Mouse (Mus musculus): ENCODE measurements around the gene Tdrd12.
"Not testable (repeated sequence)": the region's sequence is repeated elsewhere in the genome, so short reads cannot be mapped to it uniquely, and the experiment has no call there.

Gene Tdrd12

DNA sequence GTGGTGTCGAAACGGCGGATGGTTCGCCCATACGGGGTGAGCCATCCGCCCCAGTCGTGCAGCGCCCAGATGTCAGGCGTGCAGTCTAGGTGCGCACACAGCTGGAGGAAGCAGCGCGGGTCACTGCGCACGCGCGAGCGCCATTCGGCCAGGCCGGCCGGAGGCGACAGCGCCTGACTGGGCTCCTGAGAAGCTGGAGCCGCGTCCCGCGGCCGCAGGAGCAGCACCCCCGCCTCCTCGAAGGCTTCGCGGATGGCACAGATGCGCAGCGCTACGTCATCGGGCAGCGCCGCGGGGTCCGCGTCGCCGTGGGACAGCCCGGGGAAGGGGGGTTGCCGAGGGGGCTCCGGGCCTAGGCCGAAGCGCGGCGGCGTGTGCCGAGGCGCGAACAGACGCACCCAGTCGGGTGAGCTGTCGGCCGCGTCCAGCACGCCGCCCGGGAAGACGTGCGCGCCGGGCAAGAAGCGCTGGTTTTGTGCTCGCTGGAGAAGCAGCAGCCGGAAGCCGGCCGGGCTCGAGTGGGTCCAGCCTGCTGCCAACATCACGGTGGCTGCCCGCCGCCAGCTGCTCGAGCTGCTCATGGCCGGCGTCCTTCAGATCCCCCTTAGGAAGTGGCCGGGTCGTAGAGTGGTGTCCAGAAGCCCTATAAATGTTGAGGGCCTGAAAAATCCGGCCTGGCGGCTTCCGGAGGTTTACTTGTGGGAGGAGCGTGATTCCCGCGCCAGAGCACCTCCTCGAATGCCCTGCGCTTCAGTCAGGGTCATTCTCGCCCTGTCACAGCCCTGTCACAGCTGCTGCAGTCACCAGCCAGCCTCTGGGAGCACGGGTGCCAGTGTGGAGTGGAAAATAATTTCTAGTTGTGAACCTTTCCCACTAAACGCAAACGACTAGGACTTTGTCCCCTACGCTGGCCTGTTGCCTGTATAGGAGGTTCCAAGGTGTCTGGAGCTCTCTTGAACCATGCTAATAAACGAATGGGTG is 18.0 kb upstream of the Tdrd12 start:
- CTCF ChIA-PET = interaction anchor here (0.5 to 0.7 kb wide), 3 partner anchors 15 to 129 kb away, joined by 3 to 12 read pairs (median 3); no protein-coding TSS in a partner anchor

GRCm38 (mm10) chr7:35554605-35555175 is 17.1 kb upstream of the Tdrd12 start:
- CTCF ChIA-PET = interaction anchor here (0.5 kb wide), 1 partner anchor 128 kb away, joined by 12 read pairs; no protein-coding TSS in a partner anchor

DNA sequence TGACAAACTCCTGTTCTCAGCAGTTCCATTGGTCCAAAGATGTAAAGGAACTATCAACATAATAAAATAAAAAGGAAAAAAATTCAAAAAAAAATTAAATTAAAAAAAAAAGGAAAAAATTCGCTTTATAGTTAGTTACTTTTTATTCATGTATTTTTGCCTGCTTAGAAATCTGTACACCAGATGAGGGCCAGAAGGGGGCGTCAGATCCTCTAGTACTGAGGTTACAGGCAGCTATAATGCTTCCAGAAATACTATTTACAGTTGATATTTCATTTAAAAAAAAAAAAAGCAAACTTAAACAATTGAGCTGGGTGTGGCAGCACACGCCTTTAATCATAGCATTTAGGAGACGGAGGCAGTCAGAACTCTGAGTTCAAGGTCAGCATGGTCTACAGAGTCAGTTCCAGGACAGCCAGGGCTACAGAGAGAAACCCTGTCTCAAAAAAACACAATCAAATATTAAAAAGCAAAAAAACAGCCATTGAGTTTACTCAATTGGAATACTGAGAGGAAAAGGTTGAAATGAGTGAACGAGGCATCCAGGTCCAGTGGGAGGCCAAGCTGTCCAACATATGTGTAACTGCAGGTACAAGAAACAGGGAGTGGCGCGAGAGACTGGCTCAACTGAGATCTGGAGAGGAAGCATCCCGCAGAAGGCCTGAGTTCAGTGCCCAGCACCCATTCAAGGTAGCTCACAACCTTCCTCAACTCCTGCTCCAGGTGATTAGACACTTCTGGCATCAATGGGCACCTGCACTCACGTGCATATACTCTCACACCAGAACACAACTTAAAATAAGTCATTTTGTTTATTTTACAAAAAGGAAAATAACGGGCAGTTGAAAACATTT is 16.4 kb upstream of the Tdrd12 start:
- CTCF ChIA-PET = no interaction called here

DNA sequence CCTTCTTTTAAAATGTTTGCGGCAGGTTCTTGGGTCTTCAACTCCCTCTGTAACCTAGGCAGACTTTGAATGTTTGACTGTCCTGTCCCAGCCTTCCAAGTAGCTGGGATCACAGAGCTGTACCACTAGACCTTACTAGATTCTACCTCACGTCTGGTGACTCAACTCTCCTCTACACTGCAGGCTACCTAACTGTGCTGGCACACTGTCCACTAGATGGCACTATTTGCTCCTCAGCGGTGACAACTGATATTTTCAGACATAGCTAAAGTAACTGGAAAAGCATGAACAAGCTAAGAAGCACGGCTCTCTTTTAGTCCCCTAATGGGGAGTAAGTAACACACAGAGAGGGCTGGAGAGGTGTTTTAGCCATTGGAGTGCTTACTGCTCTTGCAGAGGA is 8.3 kb upstream of the Tdrd12 start:
- CTCF ChIA-PET = no interaction called here

GRCm38 (mm10) chr7:35535750-35536512 is 1.6 kb downstream of the Tdrd12 start:
- CTCF ChIA-PET = no interaction called here

- CTCF ChIA-PET = not testable (repeated sequence)
Observed at GRCm38 (mm10) chr7:35530544-35530943, 7.0 kb downstream of the Tdrd12 start.

- CTCF ChIA-PET = no interaction called here
Observed at GRCm38 (mm10) chr7:35530026-35530425, 7.5 kb downstream of the Tdrd12 start.

- CTCF ChIA-PET = no interaction called here
Observed at GRCm38 (mm10) chr7:35526795-35527194, 10.8 kb downstream of the Tdrd12 start.

DNA sequence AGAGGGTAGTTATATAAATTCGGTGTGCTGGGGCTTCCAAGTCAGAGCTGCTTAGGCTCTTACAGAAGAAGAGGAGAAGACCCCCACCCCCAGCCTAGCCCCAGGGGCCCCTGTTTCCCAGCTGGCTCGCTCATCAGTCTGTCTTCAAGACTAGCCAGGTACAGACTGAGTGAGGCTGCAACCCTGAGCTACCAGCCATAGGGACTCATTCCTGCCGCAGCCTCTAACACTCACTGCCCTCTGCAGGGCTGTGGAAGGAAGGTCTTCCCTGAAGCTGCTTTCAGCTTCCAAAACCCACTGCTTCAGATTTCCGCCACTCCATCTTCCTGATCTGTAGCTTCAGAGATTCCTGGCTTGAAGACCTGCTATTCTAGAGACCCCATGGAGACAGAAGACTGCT is 35.5 kb downstream of the Tdrd12 start:
- CTCF ChIA-PET = no interaction called here

- CTCF ChIA-PET = no interaction called here
Observed at GRCm38 (mm10) chr7:35497516-35497915, 40.0 kb downstream of the Tdrd12 start.

DNA sequence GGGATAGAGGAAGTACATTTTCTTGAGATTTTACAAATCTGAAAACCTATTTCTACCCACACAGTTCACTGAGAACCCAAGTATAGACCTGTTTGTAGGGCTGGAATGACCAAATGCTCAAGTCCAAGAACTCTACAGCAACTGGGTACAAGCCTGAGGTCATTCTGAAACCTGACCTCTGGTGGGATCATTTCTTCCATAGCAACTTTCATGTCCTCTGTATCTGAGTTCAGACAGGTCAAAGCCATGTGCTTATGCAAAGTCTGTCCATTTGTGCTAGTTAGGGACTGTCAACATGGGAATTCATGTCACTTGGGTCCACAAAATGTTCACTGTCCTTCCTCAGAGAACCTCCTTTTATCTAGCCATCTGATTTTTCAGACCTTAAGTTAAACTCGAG is 46.5 kb downstream of the Tdrd12 start:
- CTCF ChIA-PET = no interaction called here

GRCm38 (mm10) chr7:35490186-35490585 is 47.4 kb downstream of the Tdrd12 start:
- CTCF ChIA-PET = no interaction called here

DNA sequence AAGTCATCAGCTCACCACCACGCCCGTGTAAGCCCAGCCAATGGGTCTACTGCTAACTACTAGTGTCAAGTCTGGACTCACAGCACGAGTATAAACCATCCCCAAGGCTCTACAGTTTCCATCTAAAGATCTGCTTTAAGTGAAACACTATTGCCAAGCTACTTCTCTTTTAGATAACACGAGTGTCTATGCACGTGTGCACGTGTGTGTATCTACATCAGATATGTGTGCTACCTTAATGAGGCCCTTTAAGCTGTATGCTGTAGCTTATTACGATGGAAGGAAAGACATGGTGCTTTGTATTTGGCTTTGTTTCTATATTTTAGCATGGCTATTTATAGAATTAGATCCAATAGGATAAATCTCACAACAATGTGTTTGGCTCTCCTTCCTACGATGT is 51.0 kb downstream of the Tdrd12 start:
- CTCF ChIA-PET = no interaction called here

GRCm38 (mm10) chr7:35485126-35485525 is 52.4 kb downstream of the Tdrd12 start:
- CTCF ChIA-PET = no interaction called here

- CTCF ChIA-PET = no interaction called here
Observed at GRCm38 (mm10) chr7:35476457-35476856, 61.1 kb downstream of the Tdrd12 start.

GRCm38 (mm10) chr7:35470794-35471193 is 66.8 kb downstream of the Tdrd12 start:
- CTCF ChIA-PET = no interaction called here

DNA sequence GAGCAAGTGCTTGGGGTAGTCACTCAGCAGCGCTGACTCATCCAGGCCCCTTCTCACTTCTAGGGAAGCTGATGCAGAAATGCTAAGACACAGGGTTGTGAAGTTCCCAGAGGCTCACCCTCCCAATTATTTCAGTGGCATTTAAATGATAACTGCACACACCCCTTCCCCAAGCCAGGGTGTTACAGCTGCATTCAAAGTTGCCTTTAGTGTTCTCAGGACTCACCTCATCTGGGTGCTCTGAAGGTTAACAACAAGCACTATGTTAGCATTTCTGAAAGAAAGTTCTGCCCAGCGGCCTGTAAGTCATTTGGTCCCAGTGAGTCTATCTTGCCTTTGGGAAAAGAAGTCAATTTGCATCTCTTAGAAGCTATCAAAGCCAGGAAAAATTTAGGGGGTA is 69.7 kb downstream of the Tdrd12 start:
- CTCF ChIA-PET = no interaction called here

DNA sequence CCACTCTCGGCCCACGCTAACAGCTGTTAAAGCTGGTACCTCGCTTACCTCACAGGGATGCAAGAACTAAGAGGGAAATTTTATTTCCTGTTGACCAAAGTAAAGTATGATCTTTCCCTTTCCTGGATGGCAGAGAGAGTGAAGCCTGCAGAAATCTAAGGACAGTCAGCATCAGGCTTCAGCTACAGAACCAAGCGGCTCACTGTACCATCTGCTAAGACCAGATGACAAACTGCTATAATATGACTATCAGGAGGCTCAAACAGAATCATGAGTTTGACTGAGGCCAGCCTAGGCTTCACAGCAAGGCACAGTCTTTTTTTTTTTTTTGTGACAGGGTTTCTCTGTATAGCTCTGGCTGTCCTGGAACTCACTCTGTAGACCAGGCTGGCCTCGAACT is 72.5 kb downstream of the Tdrd12 start:
- CTCF ChIA-PET = no interaction called here

DNA sequence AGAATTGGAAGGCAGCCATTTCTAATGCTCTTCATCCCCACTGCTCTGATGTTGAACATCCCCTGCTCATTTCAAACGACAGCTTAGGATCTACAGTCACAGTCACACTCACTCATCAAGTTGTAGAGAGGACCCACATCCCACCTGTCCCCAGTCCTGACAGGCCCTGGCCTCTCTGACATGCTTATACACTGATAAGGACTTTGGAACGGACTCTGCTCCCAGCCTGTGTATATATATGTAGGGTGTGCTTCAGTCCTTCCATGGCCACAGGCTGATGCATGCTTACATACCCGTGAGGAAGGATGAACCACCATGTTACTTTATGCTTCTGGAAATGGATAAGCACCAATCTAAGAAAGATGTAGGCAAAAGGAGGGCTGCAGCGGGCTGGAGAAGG is 76.6 kb downstream of the Tdrd12 start:
- CTCF ChIA-PET = no interaction called here

GRCm38 (mm10) chr7:35456091-35456814 is 81.3 kb downstream of the Tdrd12 start:
- CTCF ChIA-PET = no interaction called here

DNA sequence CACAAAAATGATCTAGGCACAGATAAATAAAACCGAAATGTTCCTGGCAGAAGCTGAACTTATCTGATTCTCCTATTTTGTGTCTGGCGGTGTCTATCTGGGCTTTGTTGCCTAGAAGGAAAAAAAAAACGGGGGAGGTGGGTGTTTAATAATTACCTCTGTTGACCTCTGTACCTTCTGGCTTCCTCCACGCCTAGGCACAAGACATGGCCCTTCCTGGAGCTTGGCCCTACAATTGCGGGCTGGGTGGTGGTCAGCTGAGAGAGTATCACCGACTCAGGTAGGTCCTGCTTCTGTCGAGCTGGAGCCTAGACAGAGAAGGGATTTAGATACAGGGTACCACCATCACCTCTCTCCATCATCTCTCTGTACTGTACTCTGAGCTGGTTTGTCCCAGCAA is 88.7 kb downstream of the Tdrd12 start:
- CTCF ChIA-PET = no interaction called here
